Mouse (Mus musculus) yolk sac, embryonic 10.5 days (tissue): Measurements from ENCODE around the gene Ankrd23.

Experiments used
- DNase-seq: peaks from one replicate; pipeline ENCODE4 v3.0.0-alpha.2; 2017; ENCODE audit warnings: low spot score

Ankrd23 gene

GRCm38 (mm10) chr1:36545382-36545781, 8.7 kb upstream of the Ankrd23 start:
- no peak for DNase-seq

- DNase-seq = no peak
Measured at GRCm38 (mm10) chr1:36542925-36543324, 6.2 kb upstream of the Ankrd23 start.

GRCm38 (mm10) chr1:36541844-36542243, 5.2 kb upstream of the Ankrd23 start:
- DNase-seq = no peak

GRCm38 (mm10) chr1:36540807-36541206, 4.1 kb upstream of the Ankrd23 start:
- no peak for DNase-seq

- no peak for DNase-seq
Measured at GRCm38 (mm10) chr1:36540132-36540531, 3.4 kb upstream of the Ankrd23 start.

GRCm38 (mm10) chr1:36539186-36539585, 2.5 kb upstream of the Ankrd23 start, which contains the start of gene Gm42417:
Gene Gm42417 (minus strand): TSS chr1:36539429.
- DNase-seq = peak; percentile 91

- DNase-seq = no peak
Measured at GRCm38 (mm10) chr1:36538727-36539126, 2.0 kb upstream of the Ankrd23 start.

GRCm38 (mm10) chr1:36536397-36536728, 320 bp downstream of the Ankrd23 start:
- DNase-seq = peak; percentile 66

GRCm38 (mm10) chr1:36535477-36536396, 946 bp downstream of the Ankrd23 start:
- DNase-seq = no peak

GRCm38 (mm10) chr1:36534595-36535058, 2.1 kb downstream of the Ankrd23 start:
- DNase-seq = no peak

- no peak for DNase-seq
Measured at GRCm38 (mm10) chr1:36533546-36533945, 3.1 kb downstream of the Ankrd23 start.

- no peak for DNase-seq
Measured at GRCm38 (mm10) chr1:36531461-36531860, 5.2 kb downstream of the Ankrd23 start.

- DNase-seq = no peak
Measured at GRCm38 (mm10) chr1:36530962-36531361, 5.7 kb downstream of the Ankrd23 start.

- no peak for DNase-seq
Measured at GRCm38 (mm10) chr1:36530485-36530884, 6.2 kb downstream of the Ankrd23 start.

- DNase-seq = no peak
Measured at GRCm38 (mm10) chr1:36529875-36530274, 6.8 kb downstream of the Ankrd23 start.

GRCm38 (mm10) chr1:36529274-36529673, 7.4 kb downstream of the Ankrd23 start:
- DNase-seq = no peak

GRCm38 (mm10) chr1:36528351-36528750, 8.3 kb downstream of the Ankrd23 start:
- no peak for DNase-seq

GRCm38 (mm10) chr1:36526903-36527302, 9.8 kb downstream of the Ankrd23 start:
- no peak for DNase-seq

GRCm38 (mm10) chr1:36525774-36526173, 10.9 kb downstream of the Ankrd23 start:
- peak; percentile 44 for DNase-seq

GRCm38 (mm10) chr1:36524058-36524457, 12.6 kb downstream of the Ankrd23 start:
- DNase-seq = no peak

GRCm38 (mm10) chr1:36523332-36524013, 13.2 kb downstream of the Ankrd23 start:
- DNase-seq = no peak

- DNase-seq = no peak
Measured at GRCm38 (mm10) chr1:36522210-36522609, 14.5 kb downstream of the Ankrd23 start.

GRCm38 (mm10) chr1:36519626-36520025, 17.1 kb downstream of the Ankrd23 start:
- no peak for DNase-seq
